Mouse (Mus musculus) mature B cell (primary cell): ENCODE data around the gene Srprb.

ENCODE experiments used
- in situ Hi-C: fragments of 300-500 bp; cut with MboI; formaldehyde crosslinking; loops from 2 replicates; pipeline ENCODE4 v1.14.3; 2019

Gene Srprb

GRCm38 (mm10) chr9:103201561-103202260, at the start of gene Srprb:
Gene Srprb (minus strand): TSS chr9:103202137.
- in situ Hi-C loops, result loop anchor here (10.0 kb wide), 1 partner anchor 103 kb away; the partner anchor contains the start of genes 1300017J02Rik and Topbp1

GRCm38 (mm10) chr9:103248618-103249017, 46.7 kb upstream of the Srprb start:
- in situ Hi-C loops, result no loop called here

- in situ Hi-C loops, result no loop called here
Observed at GRCm38 (mm10) chr9:103246526-103247168, 44.7 kb upstream of the Srprb start.

GRCm38 (mm10) chr9:103243640-103244039, 41.7 kb upstream of the Srprb start:
- in situ Hi-C loops, result no loop called here

- in situ Hi-C loops, result no loop called here
Observed at GRCm38 (mm10) chr9:103241206-103241605, 39.3 kb upstream of the Srprb start.

GRCm38 (mm10) chr9:103239471-103239870, 37.5 kb upstream of the Srprb start:
- in situ Hi-C loops, result no loop called here

GRCm38 (mm10) chr9:103234565-103235165, 32.7 kb upstream of the Srprb start:
- in situ Hi-C loops, result no loop called here

- in situ Hi-C loops, result no loop called here
Observed at GRCm38 (mm10) chr9:103234059-103234458, 32.1 kb upstream of the Srprb start.

GRCm38 (mm10) chr9:103233006-103233395, 31.1 kb upstream of the Srprb start:
- in situ Hi-C loops, result no loop called here

- in situ Hi-C loops, result no loop called here
Observed at GRCm38 (mm10) chr9:103232232-103233005, 30.5 kb upstream of the Srprb start.

- in situ Hi-C loops, result no loop called here
Observed at GRCm38 (mm10) chr9:103230151-103230951, 28.4 kb upstream of the Srprb start, which contains the start of the genes Gm20425 and Trf. Gene Gm20425 (minus strand): TSS chr9:103230307. Gene Trf (minus strand): TSS chr9:103230444.

GRCm38 (mm10) chr9:103229037-103229867, 27.3 kb upstream of the Srprb start:
- in situ Hi-C loops, result no loop called here

GRCm38 (mm10) chr9:103228370-103229003, 26.6 kb upstream of the Srprb start:
- in situ Hi-C loops, result no loop called here

GRCm38 (mm10) chr9:103227760-103228159, 25.8 kb upstream of the Srprb start:
- in situ Hi-C loops, result no loop called here

- in situ Hi-C loops, result no loop called here
Observed at GRCm38 (mm10) chr9:103226806-103227205, 24.9 kb upstream of the Srprb start.

GRCm38 (mm10) chr9:103225464-103225863, 23.5 kb upstream of the Srprb start:
- in situ Hi-C loops, result no loop called here

GRCm38 (mm10) chr9:103224721-103225120, 22.8 kb upstream of the Srprb start:
- in situ Hi-C loops, result no loop called here

- in situ Hi-C loops, result no loop called here
Observed at GRCm38 (mm10) chr9:103214281-103214680, 12.3 kb upstream of the Srprb start.

GRCm38 (mm10) chr9:103213631-103214030, 11.7 kb upstream of the Srprb start:
- in situ Hi-C loops, result no loop called here
